Mouse (Mus musculus): ENCODE data around the gene Myt1l.

Myt1l gene

DNA sequence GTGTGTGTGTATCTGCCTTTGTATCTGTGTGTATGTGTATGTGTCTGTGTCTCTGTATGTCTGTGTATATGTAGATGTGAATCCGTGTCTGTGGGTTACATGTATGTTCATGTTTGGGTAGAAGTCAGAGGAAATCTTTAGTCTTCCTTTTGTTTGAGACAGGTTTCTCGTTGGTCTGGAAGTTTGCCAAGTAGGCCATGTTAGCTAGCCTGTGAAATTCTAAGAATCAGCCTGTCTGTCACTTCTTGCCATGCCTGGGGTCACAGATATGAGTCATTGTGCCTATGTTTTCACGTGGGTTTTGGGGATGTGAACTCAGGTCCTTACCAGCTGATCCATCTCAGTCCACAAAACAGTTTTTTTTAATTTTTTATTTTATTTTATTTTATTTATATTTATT, 128.9 kb downstream of the Myt1l start:
- no peak for DNase-seq (ENCODE audit: low spot score)

DNA sequence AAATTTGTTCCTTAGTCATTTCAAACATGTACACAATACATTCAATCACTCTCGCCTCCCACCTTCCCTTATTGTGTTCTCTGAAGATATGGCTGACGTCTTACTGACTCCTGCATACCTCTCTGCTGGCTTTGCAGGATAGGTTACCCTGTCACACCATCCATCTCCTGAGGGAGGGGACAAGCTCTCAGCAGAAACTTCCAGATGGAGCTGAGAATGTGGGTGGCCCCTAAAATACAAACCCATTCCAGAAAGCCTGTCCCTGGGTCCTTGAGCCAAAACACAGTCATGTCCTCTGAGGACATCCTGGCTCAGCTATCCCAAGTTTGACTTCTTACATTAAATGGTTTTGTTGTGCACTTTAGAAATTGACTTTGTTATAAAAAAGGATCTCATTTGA, 129.7 kb downstream of the Myt1l start:
- DNase-seq (ENCODE audit: low spot score) = no peak

GRCm38 (mm10) chr12:29671984-29672383, 143.8 kb downstream of the Myt1l start:
- no peak for DNase-seq (ENCODE audit: low spot score)

DNA sequence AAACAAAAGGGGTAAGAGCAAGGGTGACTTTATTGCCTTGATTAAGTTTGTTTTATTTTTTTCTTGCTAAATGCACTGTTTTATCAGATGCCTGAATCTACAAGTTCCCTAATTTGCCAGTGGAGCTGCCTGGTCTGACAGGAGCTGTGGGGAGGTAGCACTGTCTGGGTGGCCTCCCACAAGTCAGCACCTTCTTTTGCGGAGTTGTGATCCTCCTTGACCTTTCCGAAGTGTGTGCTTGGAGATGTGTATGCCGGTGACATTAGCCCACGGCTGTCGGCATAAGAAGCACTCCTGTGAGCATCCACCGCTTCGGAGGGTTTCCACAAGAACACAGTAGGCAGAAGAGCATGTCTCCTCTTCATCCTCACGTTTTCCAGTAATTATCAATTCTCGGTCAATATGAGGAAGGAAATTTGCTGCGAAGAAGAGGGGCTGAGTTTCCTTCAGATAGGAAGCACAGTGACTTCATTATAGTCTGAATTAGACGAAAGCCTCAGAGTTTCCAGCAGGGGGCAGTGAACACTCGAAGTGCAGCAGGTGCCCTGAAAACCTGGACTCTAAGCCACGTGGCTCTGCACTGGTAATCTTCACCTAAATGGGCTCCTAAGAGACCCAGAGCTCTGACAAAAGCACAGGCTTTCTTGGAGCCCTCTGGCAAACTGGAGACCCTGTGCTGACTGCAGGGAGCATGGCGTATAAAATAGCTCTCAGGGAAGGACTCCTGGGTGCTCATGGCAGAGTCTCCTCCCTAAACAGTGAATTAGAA, 147.6 kb downstream of the Myt1l start:
- peak; percentile 81 for DNase-seq (ENCODE audit: low spot score)

- DNase-seq (ENCODE audit: low spot score) = no peak
Observed at GRCm38 (mm10) chr12:29682384-29682783, 154.2 kb downstream of the Myt1l start.

DNA sequence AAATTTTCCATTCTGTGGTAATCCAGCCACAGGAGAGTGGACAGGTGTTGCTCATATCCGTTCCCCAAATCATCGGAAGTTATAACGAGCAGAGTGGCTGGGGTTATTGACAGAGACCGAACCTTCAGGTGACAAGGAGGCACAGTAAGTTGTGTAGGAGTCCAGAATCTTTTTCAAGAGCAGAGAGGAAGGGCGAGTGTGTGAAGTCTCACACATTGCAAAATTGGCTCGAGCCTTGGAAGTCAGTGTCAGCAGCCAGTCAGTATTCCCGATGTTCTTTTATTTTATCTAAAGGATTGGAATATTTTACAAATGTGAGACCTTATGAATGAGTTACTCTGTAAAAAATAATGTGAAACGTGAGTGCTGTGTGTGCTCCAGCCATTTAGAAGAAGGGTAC, 154.8 kb downstream of the Myt1l start:
- no peak for DNase-seq (ENCODE audit: low spot score)

GRCm38 (mm10) chr12:29686241-29686640, 158.1 kb downstream of the Myt1l start:
- DNase-seq (ENCODE audit: low spot score) = no peak

DNA sequence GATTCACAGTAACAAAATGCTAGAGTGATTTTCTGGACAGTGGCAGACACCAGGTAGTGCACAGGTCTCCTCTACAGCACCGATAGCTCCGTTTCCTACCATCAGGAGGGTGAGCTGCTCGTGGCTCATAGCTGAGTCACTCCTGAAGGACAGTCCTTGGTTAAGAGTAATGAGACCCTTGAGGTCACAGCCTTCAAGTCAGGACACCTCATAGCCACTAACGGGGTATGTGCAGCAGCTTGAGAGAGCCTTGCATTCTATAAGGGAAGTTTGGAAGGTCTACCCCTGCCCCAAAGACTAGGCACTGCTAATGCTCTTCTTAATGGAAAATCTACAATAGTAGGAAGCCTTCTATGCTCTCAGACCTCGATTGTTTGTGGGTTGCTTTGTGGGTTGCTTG, 163.4 kb downstream of the Myt1l start:
- DNase-seq (ENCODE audit: low spot score) = no peak

DNA sequence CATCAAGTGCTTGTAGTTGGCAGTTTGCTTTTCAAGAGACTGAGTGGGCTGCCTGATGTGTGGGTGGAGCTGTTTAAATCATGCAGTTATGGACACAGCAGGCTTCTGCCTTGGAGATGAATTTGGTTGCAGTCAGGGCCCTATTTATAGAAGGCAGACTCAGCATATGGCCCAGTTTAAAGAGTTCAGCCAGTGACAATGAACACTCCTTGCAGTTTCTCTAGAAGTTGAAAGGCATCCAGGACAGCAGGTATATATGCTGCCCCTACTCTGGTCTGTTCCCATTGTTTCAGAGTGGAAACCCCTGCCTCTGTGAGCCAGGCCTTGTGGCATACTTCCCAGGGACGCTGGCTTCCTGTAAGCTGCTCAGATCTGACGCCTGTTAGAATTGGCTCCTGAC, 167.0 kb downstream of the Myt1l start:
- no peak for DNase-seq (ENCODE audit: low spot score)

DNA sequence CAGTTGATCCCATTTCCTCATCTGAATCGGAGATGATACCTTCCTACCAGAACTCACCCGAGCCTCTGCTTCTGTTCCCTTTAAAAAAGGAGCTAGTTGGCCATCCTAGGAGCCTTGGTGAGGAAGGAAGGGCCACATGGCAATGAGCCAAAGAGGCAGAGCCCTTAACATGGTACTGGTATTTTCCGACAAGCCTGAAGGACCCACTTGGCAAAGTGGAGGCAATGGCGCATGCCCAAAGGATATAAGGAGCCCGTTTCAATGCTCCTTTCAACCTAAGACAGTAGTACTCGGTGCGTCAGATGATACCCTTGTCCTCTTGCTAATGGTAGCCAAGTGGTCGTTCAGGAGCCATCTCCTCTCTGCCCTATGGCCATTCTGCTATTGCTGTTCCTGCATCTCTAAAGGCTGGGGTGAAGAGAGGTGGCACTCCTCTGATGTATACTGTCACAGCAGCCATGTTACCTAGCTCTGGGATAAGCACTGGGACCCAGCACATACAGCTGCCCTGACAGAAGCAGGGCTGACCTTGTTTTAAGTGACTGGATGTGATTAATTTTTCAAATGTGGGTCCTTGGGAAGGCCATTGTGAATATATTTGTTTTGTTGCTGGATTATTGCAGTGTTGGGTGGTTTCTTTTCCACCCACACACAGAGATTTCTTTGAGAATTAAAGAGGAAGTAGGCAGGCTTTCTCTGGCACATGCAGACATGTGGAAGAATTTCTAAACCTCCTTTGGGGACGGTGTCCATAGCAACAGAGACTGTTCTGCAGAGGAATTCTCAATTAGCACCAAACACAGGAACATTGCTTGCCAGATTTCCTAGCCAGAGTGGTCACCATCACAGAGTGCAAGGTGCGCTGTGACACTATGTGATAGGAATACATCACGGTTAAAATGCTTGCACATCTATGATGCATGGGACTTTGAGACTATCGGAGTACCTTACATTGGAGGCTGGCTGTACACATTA, 169.6 kb downstream of the Myt1l start:
- peak; percentile 59 for DNase-seq (ENCODE audit: low spot score)

DNA sequence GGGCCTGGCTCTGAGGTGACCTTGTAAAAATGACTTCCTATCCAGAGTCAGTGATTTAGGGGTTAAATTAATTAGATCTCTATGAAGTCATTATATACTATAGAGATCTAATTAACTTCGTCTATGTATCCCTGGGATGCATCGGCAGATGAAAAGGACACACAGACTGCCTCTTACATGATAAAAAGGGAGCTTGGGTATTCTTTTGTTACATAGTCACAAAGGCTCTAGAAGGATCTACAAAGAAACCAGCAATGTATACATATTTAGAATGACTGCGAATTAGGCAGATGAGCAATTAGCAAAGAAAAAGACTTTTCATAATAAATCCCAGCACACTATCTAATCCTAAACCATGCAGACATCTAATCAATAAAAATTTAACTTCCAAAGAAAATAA, 170.4 kb downstream of the Myt1l start:
- DNase-seq (ENCODE audit: low spot score) = no peak

GRCm38 (mm10) chr12:29698976-29699375, 170.8 kb downstream of the Myt1l start:
- no peak for DNase-seq (ENCODE audit: low spot score)

DNA sequence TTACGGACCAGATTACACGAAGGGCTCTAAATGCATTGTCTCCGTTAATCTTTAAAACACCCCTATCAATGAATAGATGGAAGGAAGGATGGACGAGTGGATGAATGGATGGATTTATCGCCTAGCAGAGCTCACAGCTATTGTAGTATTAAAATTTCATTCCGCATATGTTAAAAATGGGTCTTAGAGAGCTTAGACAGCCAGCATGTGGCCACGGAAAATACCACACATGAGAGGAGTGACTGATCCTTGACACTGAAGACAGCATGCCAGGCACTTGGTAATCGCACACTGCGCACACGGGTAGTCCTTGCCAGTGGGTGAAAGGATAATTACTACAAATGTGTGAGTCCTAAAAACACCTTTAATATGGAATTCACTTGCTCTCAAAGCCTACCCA, 171.2 kb downstream of the Myt1l start:
- no peak for DNase-seq (ENCODE audit: low spot score)

DNA sequence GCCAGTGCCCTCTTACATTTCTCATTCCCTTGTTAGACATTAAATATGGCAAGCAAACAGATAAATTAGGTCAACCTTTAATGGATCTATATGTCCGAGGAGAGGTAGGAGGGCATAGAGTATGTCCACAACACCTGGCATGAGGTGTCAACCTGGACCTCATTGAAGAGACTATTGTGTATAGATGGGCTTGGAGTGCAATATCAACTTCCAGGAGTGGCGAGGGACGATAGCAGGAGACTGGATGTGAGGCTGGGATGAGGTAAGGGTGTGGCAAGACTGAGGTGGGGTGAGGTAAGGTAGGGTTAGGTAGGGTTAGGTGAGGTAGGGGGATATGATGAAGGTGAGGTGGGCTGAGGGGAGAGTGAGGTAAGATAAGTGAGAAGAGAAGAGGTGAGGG, 171.8 kb downstream of the Myt1l start:
- no peak for DNase-seq (ENCODE audit: low spot score)

- no peak for DNase-seq (ENCODE audit: low spot score)
Observed at GRCm38 (mm10) chr12:29701076-29701475, 172.9 kb downstream of the Myt1l start.

DNA sequence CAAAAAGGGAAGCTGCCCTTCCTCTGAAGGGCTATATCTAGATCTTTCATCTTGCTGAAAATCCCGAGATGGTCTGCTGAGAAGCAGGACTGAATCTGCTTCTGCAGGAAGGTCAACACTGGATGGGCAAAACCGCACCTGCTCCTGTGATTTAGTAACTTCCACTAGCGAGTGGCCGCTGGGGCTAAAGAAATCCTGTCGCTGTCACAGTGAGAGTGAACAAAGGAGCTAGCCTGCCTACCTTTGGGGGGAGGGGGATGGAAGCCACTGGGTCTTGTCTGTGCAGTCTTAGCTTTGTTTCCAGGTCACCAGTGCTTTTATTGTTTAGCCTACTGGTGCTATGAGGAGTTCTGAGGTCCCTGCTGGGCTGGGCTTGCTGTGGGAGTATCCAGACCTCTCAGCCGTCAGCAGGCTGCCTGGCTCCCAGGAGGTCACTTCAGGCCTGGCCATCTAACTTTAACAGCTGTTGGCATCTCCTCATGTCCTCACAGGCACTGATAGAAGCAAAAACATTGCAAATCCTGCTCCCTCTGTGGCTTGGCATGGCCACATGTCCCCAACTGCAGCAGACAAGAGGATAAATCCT, 173.6 kb downstream of the Myt1l start:
- peak; percentile 52 for DNase-seq (ENCODE audit: low spot score)

- no peak for DNase-seq (ENCODE audit: low spot score)
Observed at GRCm38 (mm10) chr12:29702626-29703025, 174.4 kb downstream of the Myt1l start.

- DNase-seq (ENCODE audit: low spot score) = no peak
Observed at GRCm38 (mm10) chr12:29703541-29703940, 175.4 kb downstream of the Myt1l start.

- no peak for DNase-seq (ENCODE audit: low spot score)
Observed at GRCm38 (mm10) chr12:29707094-29707493, 178.9 kb downstream of the Myt1l start.

- no peak for DNase-seq (ENCODE audit: low spot score)
Observed at GRCm38 (mm10) chr12:29708166-29708565, 180.0 kb downstream of the Myt1l start.

DNA sequence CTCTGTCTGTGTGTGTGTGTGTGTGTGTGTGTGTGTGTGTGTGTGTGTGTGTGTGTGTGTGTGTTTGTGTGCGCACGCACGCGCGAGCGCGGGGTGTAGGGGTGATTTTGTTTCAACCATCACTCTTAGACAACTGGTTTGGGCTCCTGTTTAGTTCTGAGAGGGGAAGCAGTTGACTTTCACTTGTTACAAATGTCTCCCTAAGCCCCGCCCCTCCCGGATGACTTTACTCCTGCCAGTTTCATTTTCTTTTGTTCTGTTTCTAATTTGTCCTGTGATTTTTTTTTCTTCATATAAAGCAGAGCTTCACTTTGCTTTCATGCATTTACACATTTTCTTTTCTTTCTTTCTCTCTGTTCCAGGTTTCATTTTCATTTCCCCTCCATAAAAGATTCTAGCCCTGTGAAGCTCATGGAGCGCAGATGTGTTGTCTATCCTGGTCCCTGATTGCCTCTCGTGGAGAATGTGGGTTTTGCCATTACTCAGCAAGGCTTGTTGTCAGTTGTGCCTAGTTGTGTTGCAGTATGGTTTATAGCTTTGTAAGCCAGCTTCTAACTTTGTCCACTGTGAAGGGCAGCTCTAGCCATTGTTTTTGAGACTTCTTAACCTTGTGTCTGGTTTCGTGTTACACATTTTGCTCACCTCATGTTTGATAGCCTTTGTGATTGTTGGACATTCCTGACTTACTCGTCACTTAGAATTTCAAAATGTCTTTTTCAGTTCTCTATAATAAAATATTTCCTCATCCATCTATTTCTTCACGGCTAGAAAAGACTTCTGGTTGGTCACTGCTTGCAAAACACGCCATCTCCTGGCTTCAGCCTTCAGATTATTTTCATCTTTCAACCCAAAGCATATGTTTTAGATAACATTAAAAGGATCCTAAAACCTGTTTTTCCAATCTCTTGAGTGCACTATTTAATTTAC, 184.9 kb downstream of the Myt1l start:
- DNase-seq (ENCODE audit: low spot score) = no peak

Measured in embryo, embryonic 10.5 days (tissue).